Mouse (Mus musculus): ENCODE measurements around the gene Dcbld2. TPM values are rescaled to one million over a fixed set of nuclear protein-coding genes. Genes with fewer than 3 reads are reported as not detected.
"Not testable (repeated sequence)": the region's sequence is repeated elsewhere in the genome, so short reads cannot be mapped to it uniquely, and the experiment has no call there.

The Dcbld2 gene
- polyA plus RNA-seq, 1 experiment, result 71.2 TPM

- TF ChIP-seq CTCF (IDR thresholded peaks at IDR 0.05; ENCODE audit: borderline replicate concordance, insufficient read depth, low read length) (no peak), POLR2A (IDR thresholded peaks at IDR 0.05; ENCODE audit: low read depth, low read length) (no peak)
- H3K4me1 ChIP-seq (ENCODE audit: control insufficient read depth, insufficient read depth, low read length), result no peaks in the 10 kb centered on the region; the same call in 1 of the 2 replicates
- H3K4me3 ChIP-seq (ENCODE audit: insufficient read depth, low read length), result no peak overlapping the region
- H3K27ac ChIP-seq (ENCODE audit: insufficient read depth, low read length), result no peak overlapping the region
Measured at GRCm38 (mm10) chr16:58446281-58447259, 38.3 kb downstream of the Dcbld2 start.

- Histone ChIP-seq H3K27ac (ENCODE audit: insufficient read depth, low read length) (no peak overlapping the region), H3K4me3 (ENCODE audit: insufficient read depth, low read length) (no peak overlapping the region), H3K4me1 (ENCODE audit: control insufficient read depth, insufficient read depth, low read length) (no peaks in the 10 kb centered on the region)
- no peak for TF ChIP-seq CTCF (IDR thresholded peaks at IDR 0.05; ENCODE audit: borderline replicate concordance, insufficient read depth, low read length)
- TF ChIP-seq POLR2A (IDR thresholded peaks at IDR 0.05; ENCODE audit: low read depth, low read length), result no peak
Measured at GRCm38 (mm10) chr16:58449073-58449472, 40.8 kb downstream of the Dcbld2 start.

GRCm38 (mm10) chr16:58450648-58451047 is 42.4 kb downstream of the Dcbld2 start:
- TF ChIP-seq CTCF (IDR thresholded peaks at IDR 0.05; ENCODE audit: borderline replicate concordance, insufficient read depth, low read length), result no peak
- no peak for TF ChIP-seq POLR2A (IDR thresholded peaks at IDR 0.05; ENCODE audit: low read depth, low read length)
- Histone ChIP-seq H3K4me3 (ENCODE audit: insufficient read depth, low read length) (no peak overlapping the region), H3K4me1 (ENCODE audit: control insufficient read depth, insufficient read depth, low read length) (no peaks in the 10 kb centered on the region), H3K27ac (ENCODE audit: insufficient read depth, low read length) (no peak overlapping the region)

- H3K4me3 ChIP-seq (ENCODE audit: insufficient read depth, low read length), result no peak overlapping the region
- H3K27ac ChIP-seq (ENCODE audit: insufficient read depth, low read length), result no peak overlapping the region
- no peaks in the 10 kb centered on the region for H3K4me1 ChIP-seq (ENCODE audit: control insufficient read depth, insufficient read depth, low read length)
- TF ChIP-seq CTCF (IDR thresholded peaks at IDR 0.05; ENCODE audit: borderline replicate concordance, insufficient read depth, low read length), result no peak
- no peak for TF ChIP-seq POLR2A (IDR thresholded peaks at IDR 0.05; ENCODE audit: low read depth, low read length)
Measured at GRCm38 (mm10) chr16:58451647-58452046, 43.4 kb downstream of the Dcbld2 start.

GRCm38 (mm10) chr16:58453138-58453537 is 44.9 kb downstream of the Dcbld2 start:
- no peaks in the 10 kb centered on the region for H3K4me1 ChIP-seq (ENCODE audit: control insufficient read depth, insufficient read depth, low read length)
- no peak for TF ChIP-seq POLR2A (IDR thresholded peaks at IDR 0.05; ENCODE audit: low read depth, low read length)
- no peak for TF ChIP-seq CTCF (IDR thresholded peaks at IDR 0.05; ENCODE audit: borderline replicate concordance, insufficient read depth, low read length)
- no peak overlapping the region for H3K4me3 ChIP-seq (ENCODE audit: insufficient read depth, low read length)
- H3K27ac ChIP-seq (ENCODE audit: insufficient read depth, low read length), result no peak overlapping the region

GRCm38 (mm10) chr16:58453820-58454219 is 45.6 kb downstream of the Dcbld2 start:
- TF ChIP-seq POLR2A (IDR thresholded peaks at IDR 0.05; ENCODE audit: low read depth, low read length) (no peak), CTCF (IDR thresholded peaks at IDR 0.05; ENCODE audit: borderline replicate concordance, insufficient read depth, low read length) (no peak)

GRCm38 (mm10) chr16:58454617-58455016 is 46.4 kb downstream of the Dcbld2 start:
- Histone ChIP-seq H3K4me3 (ENCODE audit: insufficient read depth, low read length) (no peak overlapping the region), H3K27ac (ENCODE audit: insufficient read depth, low read length) (no peak overlapping the region), H3K4me1 (ENCODE audit: control insufficient read depth, insufficient read depth, low read length) (no peaks in the 10 kb centered on the region)
- no peak for TF ChIP-seq POLR2A (IDR thresholded peaks at IDR 0.05; ENCODE audit: low read depth, low read length)
- peak; percentile 93 for TF ChIP-seq CTCF (IDR thresholded peaks at IDR 0.05; ENCODE audit: borderline replicate concordance, insufficient read depth, low read length)

More at GRCm38 (mm10) chr16:58453820-58454219, 45.6 kb downstream of the Dcbld2 start:
- Histone ChIP-seq H3K4me3 (ENCODE audit: insufficient read depth, low read length) (no peak overlapping the region), H3K27ac (ENCODE audit: insufficient read depth, low read length) (no peak overlapping the region), H3K4me1 (ENCODE audit: control insufficient read depth, insufficient read depth, low read length) (no peaks in the 10 kb centered on the region)

GRCm38 (mm10) chr16:58455118-58455517 is 46.9 kb downstream of the Dcbld2 start:
- Histone ChIP-seq H3K4me1 (ENCODE audit: control insufficient read depth, insufficient read depth, low read length) (no peaks in the 10 kb centered on the region), H3K27ac (ENCODE audit: insufficient read depth, low read length) (no peak overlapping the region), H3K4me3 (ENCODE audit: insufficient read depth, low read length) (no peak overlapping the region)
- TF ChIP-seq CTCF (IDR thresholded peaks at IDR 0.05; ENCODE audit: borderline replicate concordance, insufficient read depth, low read length) (no peak), POLR2A (IDR thresholded peaks at IDR 0.05; ENCODE audit: low read depth, low read length) (no peak)

- Histone ChIP-seq H3K4me1 (ENCODE audit: control insufficient read depth, insufficient read depth, low read length) (no peaks in the 10 kb centered on the region), H3K4me3 (ENCODE audit: insufficient read depth, low read length) (no peak overlapping the region), H3K27ac (ENCODE audit: insufficient read depth, low read length) (no peak overlapping the region)
- TF ChIP-seq CTCF (IDR thresholded peaks at IDR 0.05; ENCODE audit: borderline replicate concordance, insufficient read depth, low read length) (no peak), POLR2A (IDR thresholded peaks at IDR 0.05; ENCODE audit: low read depth, low read length) (no peak)
Measured at GRCm38 (mm10) chr16:58456445-58456844, 48.2 kb downstream of the Dcbld2 start.

- Histone ChIP-seq H3K4me3 (ENCODE audit: insufficient read depth, low read length) (no peak overlapping the region), H3K27ac (ENCODE audit: insufficient read depth, low read length) (no peak overlapping the region), H3K4me1 (ENCODE audit: control insufficient read depth, insufficient read depth, low read length) (no peaks in the 10 kb centered on the region)
- no peak for TF ChIP-seq CTCF (IDR thresholded peaks at IDR 0.05; ENCODE audit: borderline replicate concordance, insufficient read depth, low read length)
- TF ChIP-seq POLR2A (IDR thresholded peaks at IDR 0.05; ENCODE audit: low read depth, low read length), result no peak
Measured at GRCm38 (mm10) chr16:58456991-58457390, 48.7 kb downstream of the Dcbld2 start.

- H3K4me3 ChIP-seq (ENCODE audit: insufficient read depth, low read length); H3K4me1 ChIP-seq (ENCODE audit: control insufficient read depth, insufficient read depth, low read length); H3K27ac ChIP-seq (ENCODE audit: insufficient read depth, low read length): not testable (repeated sequence)
Measured at GRCm38 (mm10) chr16:58459966-58460365, 51.7 kb downstream of the Dcbld2 start.

Measured in embryonic fibroblast, embryonic 13.5 days (primary cell).